Mouse (Mus musculus) layer of hippocampus, adult 11-12 months (tissue): ENCODE results near the gene Pld4.

Experiments
- DNase-seq: peaks from one replicate; pipeline ENCODE4 v3.0.0; 2022; ENCODE audit warnings: low spot score

Gene Pld4

DNA sequence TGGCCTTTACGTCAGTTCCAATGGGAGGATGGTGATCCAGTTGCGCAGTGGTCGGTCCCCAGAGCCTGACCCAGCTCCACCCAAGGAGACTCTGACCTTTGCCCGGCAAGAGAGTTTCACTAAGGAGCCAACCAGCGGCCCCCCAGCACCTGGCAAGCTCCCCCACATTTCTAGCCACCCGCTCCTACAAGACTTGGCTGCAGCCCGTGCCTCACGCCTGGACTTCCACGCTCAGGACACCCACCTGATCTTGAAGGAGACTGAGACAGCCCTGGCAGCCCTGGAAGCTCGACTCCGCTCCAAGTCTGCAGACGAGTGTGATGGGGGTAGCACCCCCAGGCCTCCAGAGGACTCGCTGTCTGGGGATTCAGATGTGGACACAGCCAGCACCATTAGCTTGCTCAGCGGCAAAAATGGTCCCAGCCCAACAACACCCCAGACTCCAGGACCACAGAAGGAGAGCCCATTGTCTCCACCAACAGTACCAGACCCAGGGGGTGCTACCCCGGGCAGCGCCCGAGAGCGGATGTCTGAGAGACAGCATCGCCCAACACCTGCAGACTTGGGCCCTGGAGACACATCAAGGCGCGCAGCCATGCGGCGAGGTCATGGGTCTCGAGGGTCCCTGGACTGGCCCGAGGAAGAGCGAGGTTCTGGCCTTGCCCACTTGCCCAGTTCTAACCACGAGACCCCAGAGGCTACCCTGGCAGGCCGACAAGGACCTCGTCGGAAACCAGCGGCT lies 22.0 kb upstream of the Pld4 start:
- DNase-seq, result no peak

DNA sequence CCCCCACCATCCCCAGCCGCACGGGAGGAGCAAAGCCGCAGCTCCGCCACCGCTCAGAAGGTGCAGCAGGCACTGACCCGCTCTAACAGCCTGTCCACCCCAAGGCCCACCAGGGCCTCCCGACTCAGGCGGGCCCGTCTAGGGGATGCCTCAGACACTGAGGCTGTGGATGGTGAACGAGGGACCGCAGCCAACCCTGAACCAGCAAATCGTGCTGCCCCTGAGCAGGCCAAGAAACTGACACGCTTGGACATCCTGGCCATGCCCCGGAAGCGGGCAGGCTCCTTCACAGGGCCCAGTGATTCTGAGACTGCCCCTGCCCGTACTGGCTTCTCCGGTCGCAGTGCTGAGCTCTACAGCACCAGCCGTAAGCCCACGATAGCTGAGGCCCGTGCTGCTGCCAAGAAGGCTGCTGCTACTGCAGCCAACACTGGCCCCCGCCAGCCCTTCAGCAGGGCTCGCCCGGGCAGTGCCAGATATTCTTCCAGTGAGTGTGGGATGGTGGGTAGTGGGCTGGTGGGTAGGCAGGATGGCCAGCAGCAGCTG lies 21.4 kb upstream of the Pld4 start:
- DNase-seq, result no peak

GRCm38 (mm10) chr12:112742768-112743167 lies 17.7 kb upstream of the Pld4 start:
- DNase-seq, result no peak

GRCm38 (mm10) chr12:112743168-112743975 lies 17.1 kb upstream of the Pld4 start:
- peak; percentile 89 for DNase-seq

DNA sequence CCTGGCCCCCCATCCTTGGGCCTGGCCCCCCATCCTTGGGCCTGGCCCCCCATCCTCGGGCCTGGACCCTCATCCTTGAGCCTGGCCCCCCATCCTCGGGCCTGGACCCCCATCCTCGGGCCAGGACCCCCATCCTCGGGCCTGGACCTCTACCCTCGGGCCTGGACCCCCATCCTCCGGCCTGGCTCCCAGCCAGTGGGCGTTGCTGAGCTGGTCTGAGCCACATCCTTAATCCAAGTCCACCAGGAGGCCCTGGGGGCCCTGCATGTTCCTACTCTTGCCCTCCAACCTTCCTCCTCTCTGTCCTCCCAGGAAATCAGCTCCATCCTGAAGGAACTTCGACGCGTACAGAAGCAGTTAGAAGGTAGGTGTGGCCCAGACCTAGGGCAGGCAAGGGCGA lies 16.2 kb upstream of the Pld4 start:
- no peak for DNase-seq

DNA sequence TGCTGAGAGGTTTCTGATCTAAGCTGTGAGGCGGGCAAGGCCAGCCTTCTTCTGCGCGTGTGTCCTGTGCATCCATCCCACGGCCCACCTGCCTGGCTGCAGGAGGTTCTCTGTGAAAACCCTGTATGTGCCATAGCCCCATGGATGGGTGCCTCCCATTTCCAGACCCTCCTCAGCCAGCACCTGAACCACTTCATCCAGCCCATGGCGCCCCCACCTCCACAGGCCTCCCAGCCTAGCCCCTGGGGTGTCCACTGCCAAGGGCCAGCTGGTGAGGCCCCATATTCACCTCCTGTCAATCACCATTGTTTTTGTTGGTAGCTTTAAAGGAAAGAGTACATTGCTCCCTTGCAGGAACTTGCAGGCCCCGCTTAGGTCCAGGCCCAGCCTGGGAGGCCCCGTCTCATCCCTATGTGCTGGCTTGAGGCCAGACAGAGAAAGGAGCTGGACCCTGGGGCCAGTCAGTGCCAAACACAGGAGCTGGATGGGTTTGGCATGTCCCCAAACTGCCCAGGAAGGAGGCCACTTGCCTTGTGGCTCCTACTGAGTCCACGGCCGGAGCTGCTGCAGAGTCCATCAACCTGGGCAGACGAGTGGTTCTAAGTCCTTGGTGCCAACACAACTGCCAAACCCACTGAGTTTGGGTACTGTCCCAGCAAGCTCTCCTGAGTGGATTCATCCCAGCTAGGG lies 15.4 kb upstream of the Pld4 start:
- no peak for DNase-seq

DNA sequence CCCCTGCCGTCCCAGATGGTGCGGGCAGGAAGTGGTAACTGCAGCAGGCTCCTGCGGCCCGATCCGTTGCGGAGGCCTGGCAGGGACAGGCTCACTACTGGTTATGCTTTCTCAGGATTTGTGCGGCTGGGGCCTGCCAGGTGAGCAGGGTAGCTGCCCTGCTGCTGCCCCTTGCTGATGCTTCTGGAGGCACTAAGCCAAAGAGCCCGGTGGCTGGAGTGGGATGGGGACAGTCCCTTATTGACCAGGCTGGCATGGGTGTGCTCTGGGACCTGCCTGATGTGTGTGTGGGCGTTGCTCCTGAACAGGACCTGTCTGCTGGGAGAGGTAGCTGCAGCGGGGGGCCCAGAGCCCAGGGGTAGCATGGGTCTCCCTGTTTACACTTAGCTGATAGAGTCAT lies 14.7 kb upstream of the Pld4 start:
- no peak for DNase-seq

GRCm38 (mm10) chr12:112746461-112746807 lies 14.0 kb upstream of the Pld4 start:
- no peak for DNase-seq

- DNase-seq, result no peak
Measured at GRCm38 (mm10) chr12:112746808-112747605, 13.4 kb upstream of the Pld4 start.

GRCm38 (mm10) chr12:112747606-112747970 lies 12.9 kb upstream of the Pld4 start:
- DNase-seq, result no peak

- no peak for DNase-seq
Measured at GRCm38 (mm10) chr12:112750976-112751375, 9.5 kb upstream of the Pld4 start.

GRCm38 (mm10) chr12:112752399-112752798 lies 8.1 kb upstream of the Pld4 start:
- no peak for DNase-seq

GRCm38 (mm10) chr12:112755900-112756299 lies 4.6 kb upstream of the Pld4 start:
- DNase-seq, result no peak

DNA sequence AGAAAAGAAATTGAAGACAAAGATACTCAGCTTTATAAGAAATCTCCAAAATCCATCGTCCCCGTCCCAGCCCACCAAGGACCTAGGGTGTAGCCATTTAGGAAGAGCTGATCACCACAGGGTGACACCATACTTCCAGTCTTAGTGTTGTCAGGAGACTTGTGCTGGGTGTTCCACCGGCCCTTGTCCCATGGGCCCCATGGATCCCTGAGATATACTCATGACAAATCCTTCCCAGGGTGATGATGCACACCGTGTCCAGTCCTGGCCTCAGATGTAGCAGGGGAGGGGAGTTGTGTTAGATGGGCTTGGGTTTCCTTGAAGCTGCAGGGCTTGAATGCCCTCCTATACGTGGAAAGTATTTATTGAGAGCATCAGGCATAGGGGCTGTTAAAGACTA lies 2.6 kb upstream of the Pld4 start:
- no peak for DNase-seq

DNA sequence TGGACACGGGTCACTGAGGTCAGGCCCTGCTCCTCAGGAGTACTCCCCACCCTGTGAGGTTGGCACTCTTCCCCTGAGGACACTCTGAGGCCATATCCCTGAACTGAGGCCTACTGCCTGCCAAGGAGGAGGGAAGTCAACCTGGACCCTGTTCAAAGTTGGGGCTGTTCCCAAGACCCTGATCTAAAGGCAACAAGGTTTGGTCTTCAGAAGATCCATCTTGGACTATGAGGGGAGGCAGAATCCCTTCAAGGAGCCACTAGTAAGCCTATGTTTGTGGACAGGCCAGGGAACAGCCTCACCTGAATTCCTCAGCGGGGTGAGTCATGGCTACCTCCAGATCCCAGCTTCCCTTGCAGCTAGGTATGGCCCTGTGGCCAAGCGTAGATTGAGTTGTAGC lies 984 bp upstream of the Pld4 start:
- DNase-seq, result no peak

DNA sequence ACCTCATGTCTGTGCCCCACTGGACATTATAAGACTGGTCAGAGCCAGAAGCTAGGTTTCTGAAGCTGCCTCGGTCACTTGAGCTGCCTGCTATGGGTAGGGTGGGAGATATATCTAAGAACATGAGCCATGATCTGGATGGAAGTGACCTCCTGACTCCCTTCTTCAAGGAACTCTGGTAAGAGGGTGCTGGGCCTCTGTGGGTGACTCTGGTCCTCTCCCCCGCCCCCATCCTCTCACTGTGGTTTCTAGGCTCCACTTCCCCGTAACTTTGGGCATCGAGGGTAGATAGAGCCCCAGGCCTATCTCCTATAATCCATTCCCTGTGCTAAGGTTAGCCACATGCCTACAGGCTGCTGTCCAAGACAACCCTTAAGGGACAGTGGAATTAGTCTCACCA lies 956 bp downstream of the Pld4 start:
- no peak for DNase-seq

- DNase-seq, result peak; percentile 42
Measured at GRCm38 (mm10) chr12:112762018-112762417, 1.6 kb downstream of the Pld4 start.

DNA sequence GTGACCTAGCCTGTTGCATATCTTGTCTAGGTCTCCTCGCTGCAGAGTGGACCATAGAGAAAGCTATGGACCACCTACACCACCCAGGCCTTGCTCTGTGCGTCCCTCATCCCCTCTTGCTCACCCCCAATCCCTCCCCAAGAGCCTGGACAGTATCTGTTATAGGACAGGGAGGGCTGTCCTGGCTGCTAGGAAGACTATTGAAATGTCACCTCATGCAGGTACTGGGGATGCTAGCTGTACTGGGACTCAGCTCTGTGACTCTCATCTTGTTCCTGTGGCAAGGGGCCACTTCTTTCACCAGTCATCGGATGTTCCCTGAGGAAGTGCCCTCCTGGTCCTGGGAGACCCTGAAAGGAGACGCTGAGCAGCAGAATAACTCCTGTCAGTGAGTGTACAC lies 2.7 kb downstream of the Pld4 start:
- no peak for DNase-seq

DNA sequence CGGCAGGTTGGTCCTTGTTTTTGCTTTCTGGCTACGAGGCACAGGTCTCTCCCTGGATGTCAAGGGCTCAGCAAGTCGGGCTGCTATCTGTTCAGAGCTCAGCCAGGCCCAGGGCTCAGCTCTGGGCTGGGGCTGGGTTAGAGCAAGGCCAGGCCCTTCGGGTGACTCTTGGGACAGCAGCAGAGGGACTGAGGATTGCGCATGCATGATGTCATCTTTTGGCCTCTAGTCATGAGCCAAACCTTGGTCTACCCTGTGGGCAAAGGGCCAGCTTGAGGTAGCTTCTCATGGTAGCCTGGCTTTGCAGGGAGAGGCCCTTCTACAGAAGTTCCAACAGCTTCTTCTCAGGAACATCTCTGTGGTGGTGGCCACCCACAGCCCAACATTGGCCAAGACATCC lies 3.7 kb downstream of the Pld4 start:
- no peak for DNase-seq

DNA sequence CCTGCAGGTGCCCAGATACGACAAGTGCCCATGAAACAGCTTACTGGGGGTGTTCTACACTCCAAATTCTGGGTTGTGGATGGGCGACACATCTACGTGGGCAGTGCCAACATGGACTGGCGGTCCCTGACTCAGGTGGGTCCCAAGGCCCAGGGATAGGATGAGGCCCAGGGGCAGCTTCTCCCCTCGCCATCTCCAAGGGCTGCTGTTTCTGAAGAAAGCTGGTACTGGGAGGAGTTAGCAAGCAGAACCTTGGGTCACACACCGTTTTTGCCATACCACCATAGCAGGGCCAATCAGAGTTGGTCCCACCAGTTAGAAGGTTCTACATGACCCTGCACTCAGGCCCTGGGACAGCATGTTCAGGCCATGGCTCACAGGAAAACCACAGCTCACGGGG lies 4.5 kb downstream of the Pld4 start:
- DNase-seq, result no peak

GRCm38 (mm10) chr12:112766586-112766985 lies 6.1 kb downstream of the Pld4 start:
- DNase-seq, result no peak
